Mouse (Mus musculus) spleen, postnatal 10 days (tissue): ENCODE data around the gene Adipor1.
"Not testable (repeated sequence)": the region's sequence is repeated elsewhere in the genome, so short reads cannot be mapped to it uniquely, and the experiment has no call there.

Experiments
- DNase-seq, 2 experiments: peaks; one replicate each; pipeline ENCODE4 v3.0.0; 2021 to 2022; ENCODE audit warnings: low spot score in 2 of 2

Gene Adipor1

GRCm38 (mm10) chr1:134419751-134420458 lies 4.7 kb downstream of the Adipor1 start:
- peak in 1 of 2 experiments; percentile 16 for DNase-seq

GRCm38 (mm10) chr1:134423911-134424310 lies 8.7 kb downstream of the Adipor1 start:
- DNase-seq = peak; percentile 50 to 62

DNA sequence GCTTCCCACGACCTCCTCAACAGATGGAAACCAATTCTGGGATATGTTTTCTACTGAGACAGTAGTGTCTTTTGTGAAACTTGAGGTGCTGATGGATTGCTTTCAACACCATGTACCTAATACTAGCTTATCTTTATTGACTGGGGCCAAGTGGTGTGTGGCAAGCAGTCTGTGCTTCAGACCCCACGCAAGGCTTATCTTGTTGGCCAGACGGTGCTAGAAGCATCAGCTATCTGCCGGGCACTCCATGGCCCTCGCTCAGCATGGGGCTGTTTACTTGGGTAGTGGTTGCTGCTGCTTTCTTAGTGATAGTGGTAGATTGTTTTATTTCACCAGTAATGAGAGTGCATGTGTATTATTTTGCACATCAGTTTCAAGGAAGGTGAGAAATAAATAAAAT lies 11.1 kb downstream of the Adipor1 start:
- DNase-seq = peak; percentile 63 to 86

DNA sequence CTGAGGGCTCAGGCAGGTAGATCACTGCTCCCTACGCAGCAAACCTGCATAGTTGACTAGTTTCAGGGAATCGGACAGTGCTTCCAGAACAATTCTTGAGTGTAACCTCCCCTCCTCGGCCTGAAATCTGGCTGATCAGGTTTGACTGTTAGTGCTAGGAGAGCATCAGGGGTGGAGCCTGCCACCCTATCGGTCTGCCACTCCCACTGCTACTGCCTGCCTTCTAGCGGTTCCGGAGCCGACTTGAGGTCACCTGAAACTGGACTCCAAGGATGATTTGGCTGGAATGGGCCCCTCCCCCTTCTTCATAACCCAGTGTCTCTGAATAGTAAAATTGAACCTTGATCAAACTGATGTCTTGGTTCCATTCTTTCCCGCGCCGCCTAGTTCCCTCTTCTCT lies 17.8 kb downstream of the Adipor1 start:
- no peak for DNase-seq

DNA sequence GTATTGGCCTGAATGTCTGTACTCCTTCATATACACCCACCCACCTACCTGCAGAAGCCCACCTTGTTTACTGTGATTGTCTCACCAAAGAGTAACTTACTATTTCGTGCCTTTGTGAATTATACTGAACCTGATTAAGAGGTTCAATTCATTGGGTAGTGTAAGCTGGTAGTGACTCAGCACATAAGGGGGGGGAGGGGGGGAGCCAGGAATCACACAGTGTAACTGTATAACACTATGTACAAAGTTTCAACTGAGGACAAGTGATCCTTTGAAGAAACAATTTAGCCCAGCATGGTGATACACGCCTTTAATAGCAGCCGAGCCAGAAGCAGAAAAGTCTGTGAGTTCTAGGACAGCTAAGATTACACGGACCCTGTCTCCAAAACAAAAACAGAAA lies 18.3 kb downstream of the Adipor1 start:
- DNase-seq = no peak

DNA sequence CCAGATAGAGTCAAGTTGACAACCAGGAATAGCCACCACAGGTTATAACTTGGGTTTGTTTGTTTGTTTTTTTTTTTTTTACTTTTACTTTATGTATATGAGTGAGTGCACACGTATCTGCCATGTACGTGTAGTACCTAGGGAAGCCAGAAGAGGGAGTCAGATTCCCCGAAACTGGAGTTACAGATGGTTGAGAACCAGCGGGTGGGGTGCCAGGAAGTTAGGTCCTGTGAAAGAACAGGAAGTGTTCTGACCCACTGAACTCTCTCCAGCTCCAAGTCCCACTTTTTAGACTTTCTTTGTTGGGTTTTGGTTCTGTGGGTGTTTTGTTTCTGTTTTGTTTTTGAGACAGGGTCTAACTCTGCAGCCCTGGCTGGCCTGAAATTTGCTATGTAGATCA lies 20.2 kb downstream of the Adipor1 start:
- DNase-seq = peak in 1 of 2 experiments; percentile 64

- no peak for DNase-seq
These were observed 25.3 kb downstream of the Adipor1 start for GRCm38 (mm10) chr1:134440437-134440836.

GRCm38 (mm10) chr1:134441737-134442136 lies 26.6 kb downstream of the Adipor1 start:
- DNase-seq = not testable (repeated sequence)

- no peak for DNase-seq
These were observed 27.2 kb downstream of the Adipor1 start for GRCm38 (mm10) chr1:134442394-134442793.

DNA sequence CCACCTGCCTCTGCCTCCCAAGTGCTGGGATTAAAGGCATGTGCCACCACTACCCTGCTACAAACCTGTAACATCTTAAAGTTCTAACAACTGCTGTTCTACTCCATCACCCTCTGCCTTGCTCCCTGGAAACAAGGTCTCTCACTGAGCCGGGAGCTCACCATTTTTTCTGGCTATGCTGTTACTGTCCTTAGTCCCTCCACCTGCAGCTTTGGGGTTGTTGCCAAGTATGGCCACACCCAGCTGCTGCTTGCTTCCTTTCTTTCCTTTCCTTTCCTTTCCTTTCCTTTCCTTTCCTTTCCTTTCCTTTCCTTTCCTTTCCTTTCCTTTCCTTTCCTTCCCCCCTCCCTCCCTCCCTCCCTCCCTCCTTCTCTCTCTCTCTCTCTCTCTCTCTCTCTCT lies 28.1 kb downstream of the Adipor1 start:
- not testable (repeated sequence) for DNase-seq

DNA sequence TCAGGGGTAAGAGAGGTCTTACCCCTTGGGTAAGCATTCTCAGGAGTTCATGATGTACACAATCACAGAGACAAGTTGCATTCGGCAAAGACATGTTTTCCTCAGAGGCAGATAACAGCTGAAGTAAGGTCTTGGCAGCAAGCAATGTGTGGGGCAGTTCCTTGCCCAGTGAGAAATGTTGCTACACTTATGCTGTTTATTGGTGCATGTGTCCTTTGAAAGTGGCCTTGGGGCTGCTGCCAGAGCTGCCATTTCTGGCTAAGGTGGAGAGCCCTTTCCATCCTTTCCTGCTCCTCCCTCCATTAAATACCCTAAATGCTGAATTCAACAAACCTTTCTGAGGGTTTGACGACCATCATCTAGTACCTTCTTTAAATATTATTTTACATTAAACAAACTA lies 30.2 kb downstream of the Adipor1 start:
- no peak for DNase-seq

- not testable (repeated sequence) for DNase-seq
These were observed 33.4 kb downstream of the Adipor1 start for GRCm38 (mm10) chr1:134448537-134448936.

- no peak for DNase-seq
These were observed 35.0 kb downstream of the Adipor1 start for GRCm38 (mm10) chr1:134450201-134450600.

DNA sequence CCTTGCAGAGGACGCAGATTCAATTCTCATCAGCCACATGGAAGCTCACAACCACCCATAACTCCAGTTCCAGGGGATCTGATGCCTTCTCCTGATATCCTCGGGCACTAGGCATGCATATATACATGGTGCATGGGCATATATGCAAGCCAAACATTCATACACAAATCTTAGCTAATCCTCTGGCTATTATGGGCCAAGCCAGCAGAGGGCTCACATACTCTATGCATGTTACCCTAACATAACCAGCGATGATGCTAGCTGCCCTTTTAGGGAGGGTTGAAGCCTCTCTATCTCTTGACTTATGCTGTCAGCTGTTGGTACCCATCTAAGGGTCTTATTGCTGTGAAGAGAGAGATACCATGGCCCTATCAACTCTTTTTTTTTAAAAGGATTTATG lies 35.8 kb downstream of the Adipor1 start:
- peak; percentile 63 to 78 for DNase-seq

DNA sequence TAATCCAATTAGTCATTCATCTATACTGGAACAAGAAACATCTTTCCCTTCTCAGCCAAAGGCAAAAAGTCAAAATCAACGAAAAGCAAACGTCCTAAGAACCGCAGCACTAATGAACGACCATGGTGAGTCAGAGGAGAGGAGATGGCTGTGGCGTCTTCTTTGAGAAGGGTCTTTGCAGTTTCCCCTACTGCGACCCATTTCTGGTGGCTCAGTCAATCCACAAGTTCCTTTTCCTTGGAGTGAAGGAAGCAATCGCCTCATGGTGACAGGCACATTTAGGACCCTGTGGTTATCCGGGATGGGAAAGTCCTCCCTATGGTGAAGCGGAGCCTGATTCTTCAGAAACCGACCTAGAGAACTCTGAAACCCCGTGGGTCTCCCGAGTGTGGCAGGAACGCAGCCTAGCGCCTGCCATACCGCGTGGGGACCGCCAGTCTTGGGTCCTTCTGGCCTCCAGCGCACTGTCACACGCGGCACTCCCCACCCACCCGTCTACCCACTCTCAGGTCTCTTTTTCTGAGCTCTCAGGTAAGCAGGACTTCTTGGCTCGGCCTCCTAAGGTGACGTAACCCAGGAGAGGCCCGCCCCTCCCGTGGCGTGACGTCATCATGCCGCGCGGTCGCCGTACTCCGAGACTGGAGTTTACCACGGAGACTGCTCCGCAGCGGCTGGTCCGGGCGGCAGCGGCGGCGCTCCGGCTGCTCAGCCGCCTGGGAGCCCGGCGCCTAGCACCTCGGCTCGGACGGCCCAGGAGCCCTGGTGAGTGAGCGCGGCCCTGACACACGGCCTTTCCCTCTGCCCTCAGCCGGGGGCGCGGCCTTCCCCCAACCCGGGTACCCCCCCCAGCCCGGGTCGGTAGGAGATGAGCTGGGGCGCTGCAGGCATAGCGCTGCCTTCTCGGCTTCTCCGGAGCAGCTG lies 40.0 kb downstream of the Adipor1 start, which contains the start of gene Klhl12:
Gene Klhl12, plus strand, starts transcription at position 628 of the 921 bp plus-strand sequence.
- peak; percentile 98 to 99 for DNase-seq

DNA sequence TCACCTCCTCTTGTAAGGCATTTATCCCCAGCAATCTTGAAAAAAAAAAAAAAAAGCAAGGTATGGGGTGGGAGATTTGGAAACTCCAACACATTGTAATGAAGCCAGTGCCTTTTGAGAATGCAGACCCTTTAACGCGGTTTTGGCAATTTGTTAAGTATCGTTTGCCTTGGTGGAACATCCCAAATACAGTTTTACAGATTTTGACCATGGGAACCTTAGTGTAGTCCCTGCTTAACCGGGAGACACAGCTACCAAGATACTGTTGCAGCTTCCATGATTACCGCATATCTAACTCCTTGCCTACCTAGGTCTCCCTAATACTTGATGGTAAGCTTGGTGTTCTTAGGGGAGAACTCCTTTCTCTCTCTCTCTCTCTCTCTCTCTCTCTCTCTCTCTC lies 40.9 kb downstream of the Adipor1 start:
- no peak for DNase-seq

DNA sequence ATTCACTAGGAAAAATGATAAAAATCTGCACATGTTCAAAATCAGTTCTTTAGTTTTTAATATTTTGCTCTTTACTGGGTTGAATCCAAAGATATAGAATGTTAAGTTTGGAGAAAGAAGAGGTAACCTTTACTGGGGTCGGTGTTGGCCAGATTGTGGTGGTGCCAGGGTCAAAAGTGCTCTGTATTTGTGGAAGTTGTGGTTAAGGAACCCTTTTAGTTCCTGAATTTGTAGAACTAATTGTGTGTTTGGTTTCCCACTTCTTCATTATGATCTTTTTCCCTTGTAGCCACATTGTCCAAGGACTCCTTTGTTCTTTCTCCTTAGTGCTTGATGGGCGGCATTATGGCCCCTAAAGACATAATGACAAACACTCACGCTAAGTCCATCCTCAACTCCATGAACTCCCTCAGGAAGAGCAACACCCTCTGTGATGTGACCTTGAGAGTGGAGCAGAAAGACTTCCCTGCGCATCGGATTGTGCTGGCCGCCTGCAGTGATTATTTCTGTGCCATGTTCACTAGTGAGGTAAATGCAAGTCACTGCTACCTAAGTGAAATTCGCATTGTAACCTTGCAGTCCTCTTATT lies 43.1 kb downstream of the Adipor1 start:
- DNase-seq = no peak

DNA sequence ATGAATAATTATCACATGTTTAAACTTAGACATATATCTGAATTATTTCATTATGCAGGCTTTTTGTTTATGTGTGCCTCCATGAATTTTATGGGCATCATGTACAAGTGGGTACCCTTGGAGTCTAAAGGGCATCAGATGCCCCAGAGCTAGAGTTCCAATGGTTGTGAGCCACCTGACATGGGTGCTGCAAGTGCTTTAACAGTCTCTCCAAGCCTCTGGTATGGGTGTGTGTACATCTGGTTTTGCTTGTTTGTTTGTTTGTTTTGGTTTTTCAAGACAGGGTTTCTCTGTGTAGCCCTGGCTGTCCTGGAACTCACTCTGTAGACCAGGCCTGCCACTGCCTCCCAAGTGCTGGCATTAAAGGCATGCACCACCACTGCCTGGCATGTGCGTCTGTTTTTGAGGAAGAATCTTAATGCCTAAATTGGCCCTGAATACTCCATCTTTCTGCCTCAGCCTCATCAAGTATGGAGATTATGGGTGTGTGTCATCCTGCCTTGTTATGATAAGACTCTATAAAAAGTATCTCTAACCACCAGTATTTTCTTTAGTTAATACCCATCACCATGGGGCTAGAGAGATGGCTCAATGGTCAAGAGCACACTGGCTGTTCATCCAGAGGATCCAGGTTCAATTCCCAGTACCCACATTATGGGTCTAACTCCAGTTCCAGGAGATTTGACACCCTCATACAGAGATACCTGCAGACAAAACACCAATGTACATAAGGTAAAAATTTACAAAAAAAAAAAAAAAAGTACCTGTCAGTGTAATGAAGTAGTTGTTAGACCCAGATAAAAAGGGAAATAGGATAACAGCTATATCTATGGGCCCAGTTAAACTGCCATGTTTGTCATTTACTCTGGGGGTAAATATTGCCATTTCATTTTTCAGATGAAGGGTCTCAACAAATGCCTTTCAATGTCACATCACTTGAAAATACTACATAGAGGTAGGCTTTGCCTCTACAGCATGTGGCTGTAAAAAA lies 45.4 kb downstream of the Adipor1 start:
- DNase-seq = peak; percentile 37 to 61
